Mouse (Mus musculus) hindbrain, postnatal 0 days (tissue): ENCODE data around the gene Exoc4. TPM values are rescaled to one million over a fixed set of nuclear protein-coding genes. Genes with fewer than 3 reads are reported as not detected.
A peak's percentile ranks its signal among the peaks of the same experiment; 100 is the strongest.

Experiments used
- ATAC-seq: fragments of 200-750 bp; cut with Nextera tagmentation; 2 replicates; pipeline ENCODE4 v1.8.0; 2017; ENCODE audit warnings: mild to moderate bottlenecking, moderate TSS enrichment, moderate library complexity
- DNase-seq: peaks from one replicate; pipeline ENCODE4 v3.0.0-alpha.2; 2015; ENCODE audit warnings: low spot score
- H3K27ac ChIP-seq: fragments of 300-500 bp; sonication (generic); 2 replicates; pipeline ENCODE4 v1.5.1; 2014; ENCODE audit warnings: mild to moderate bottlenecking
- H3K27me3 ChIP-seq: fragments of 300-500 bp; sonication (generic); 2 replicates; pipeline ENCODE4 v1.6.1; 2014; ENCODE audit warnings: low read length, mixed read lengths; ENCODE audit not compliant: insufficient read depth
- H3K36me3 ChIP-seq: fragments of 300-500 bp; sonication (generic); 2 replicates; pipeline ENCODE4 v1.6.1; 2014; ENCODE audit warnings: low read length, mixed read lengths; ENCODE audit not compliant: insufficient read depth
- H3K4me1 ChIP-seq: fragments of 300-500 bp; sonication (generic); 2 replicates; pipeline ENCODE4 v1.6.1; 2014; ENCODE audit warnings: antibody characterized with exemption, low read length, mixed read lengths; ENCODE audit not compliant: insufficient read depth
- H3K4me2 ChIP-seq: fragments of 300-500 bp; sonication (generic); 2 replicates; pipeline ENCODE4 v1.6.1; 2014; ENCODE audit warnings: low read depth, mild to moderate bottlenecking, low read length, moderate library complexity, mixed read lengths
- H3K4me3 ChIP-seq: fragments of 300-500 bp; sonication (generic); 2 replicates; pipeline ENCODE4 v1.5.1; 2014; ENCODE audit warnings: low read length
- H3K9ac ChIP-seq: fragments of 300-500 bp; sonication (generic); replicated peaks from 2 replicates; pipeline ENCODE4 v1.6.1; 2014; ENCODE audit warnings: mild to moderate bottlenecking, low read length, moderate library complexity, mixed read lengths
- H3K9me3 ChIP-seq: fragments of 300-500 bp; sonication (generic); 2 replicates; pipeline ENCODE4 v1.6.1; 2016; ENCODE audit warnings: low read length, mixed read lengths
- CTCF ChIP-seq: IDR thresholded peaks from 2 replicates; pipeline ENCODE4 v1.5.1; 2016; ENCODE audit warnings: antibody characterized with exemption, control low read depth, low read depth
- WGBS: fragments of 180-500 bp; shearing (Covaris S2); extraction: QIAGEN DNeasy Blood & Tissue Kit; methylation state at CpG from one replicate; pipeline ENCODE4 v1.1.7; 2014; 5-methylcytosine and 5-hydroxymethylcytosine counted together
- polyA plus RNA-seq: library from polyadenylated mRNA; unstranded; fragments of >200 nt; fragmentation: Nextera tagmentation; extraction: Ambion mirVana; gene quantifications from 2 replicates; pipeline ENCODE4 v1.2.1, GENCODE M21; 2015
- total RNA-seq: library from RNA; depleted of rRNA; stranded (reverse); fragments of >200 nt; gene quantifications from 2 replicates; pipeline ENCODE4 v1.2.3, GENCODE M21; 2014

The Exoc4 gene
- total and polyA plus RNA-seq, 2 experiments from 2014 or later = 30.0 to 70.6 TPM

- Histone ChIP-seq H3K27me3 (no peaks in the 10 kb centered on the region), H3K4me2 (no peak overlapping the region), H3K36me3 (no peaks in the 10 kb centered on the region), H3K4me3 (no peak overlapping the region), H3K9ac (no peak overlapping the region), H3K9me3 (no peaks in the 10 kb centered on the region), H3K4me1 (no peaks in the 10 kb centered on the region), H3K27ac (no peak overlapping the region)
- no peak for TF ChIP-seq CTCF
- DNase-seq = no peak
- ATAC-seq = no peak
These were observed 512.7 kb downstream of the Exoc4 start for GRCm38 (mm10) chr6:33761557-33761956.

- no peaks in the 10 kb centered on the region for H3K9me3 ChIP-seq
- no peak for DNase-seq
- H3K9ac ChIP-seq = no peak overlapping the region
- H3K27ac ChIP-seq = no peak overlapping the region
- H3K4me3 ChIP-seq = no peak overlapping the region
- no peaks in the 10 kb centered on the region for H3K27me3 ChIP-seq
- no peak for ATAC-seq
- no peak overlapping the region for H3K4me2 ChIP-seq
- no peaks in the 10 kb centered on the region for H3K36me3 ChIP-seq
- no peak for TF ChIP-seq CTCF
- 64% methylated on average over 4 of the region's 4 CpGs for WGBS
- H3K4me1 ChIP-seq = no peaks in the 10 kb centered on the region
These were observed 514.4 kb downstream of the Exoc4 start for GRCm38 (mm10) chr6:33763245-33763644.

- WGBS = 26% methylated on average over 3 of the region's 3 CpGs
- H3K36me3 ChIP-seq = no peaks in the 10 kb centered on the region
- no peak overlapping the region for H3K27ac ChIP-seq
- no peak overlapping the region for H3K4me2 ChIP-seq
- no peaks in the 10 kb centered on the region for H3K4me1 ChIP-seq
- no peak overlapping the region for H3K9ac ChIP-seq
- no peaks in the 10 kb centered on the region for H3K9me3 ChIP-seq
- TF ChIP-seq CTCF = no peak; the same call in 1 of the 2 replicates
- 0 out of 2 replicates have a peak, but pooled peaks have one; percentile 45 for ATAC-seq
- H3K4me3 ChIP-seq = no peak overlapping the region
- no peaks in the 10 kb centered on the region for H3K27me3 ChIP-seq
- DNase-seq = peak; percentile 25
These were observed 515.1 kb downstream of the Exoc4 start for GRCm38 (mm10) chr6:33763970-33764369.

- TF ChIP-seq CTCF = no peak
- Histone ChIP-seq H3K36me3 (no peaks in the 10 kb centered on the region), H3K4me3 (no peak overlapping the region), H3K27ac (no peak overlapping the region), H3K4me2 (no peak overlapping the region), H3K9me3 (no peaks in the 10 kb centered on the region), H3K27me3 (no peaks in the 10 kb centered on the region), H3K9ac (no peak overlapping the region), H3K4me1 (no peaks in the 10 kb centered on the region)
- DNase-seq = no peak
- ATAC-seq = no peak
- WGBS = 70% methylated on average over 3 of the region's 3 CpGs
These were observed 520.4 kb downstream of the Exoc4 start for GRCm38 (mm10) chr6:33769251-33769650.

GRCm38 (mm10) chr6:33770021-33770420 is 521.1 kb downstream of the Exoc4 start:
- Histone ChIP-seq H3K27me3 (no peaks in the 10 kb centered on the region), H3K4me3 (no peak overlapping the region), H3K9me3 (no peaks in the 10 kb centered on the region), H3K36me3 (no peaks in the 10 kb centered on the region), H3K4me2 (no peak overlapping the region), H3K4me1 (no peaks in the 10 kb centered on the region), H3K27ac (no peak overlapping the region), H3K9ac (no peak overlapping the region)
- ATAC-seq = no peak
- no peak for TF ChIP-seq CTCF
- 61% methylated on average over 2 of the region's 2 CpGs for WGBS
- DNase-seq = no peak

GRCm38 (mm10) chr6:33772551-33773315 is 523.8 kb downstream of the Exoc4 start:
- no peak for ATAC-seq
- no peak overlapping the region for H3K4me2 ChIP-seq
- WGBS = 62% methylated on average over 9 of the region's 9 CpGs
- no peak overlapping the region for H3K9ac ChIP-seq
- no peaks in the 10 kb centered on the region for H3K9me3 ChIP-seq
- DNase-seq = no peak
- no peaks in the 10 kb centered on the region for H3K4me1 ChIP-seq
- TF ChIP-seq CTCF = no peak
- H3K27me3 ChIP-seq = no peaks in the 10 kb centered on the region
- no peak overlapping the region for H3K27ac ChIP-seq
- no peaks in the 10 kb centered on the region for H3K36me3 ChIP-seq
- H3K4me3 ChIP-seq = no peak overlapping the region

- H3K27me3 ChIP-seq = no peaks in the 10 kb centered on the region
- H3K9ac ChIP-seq = no peak overlapping the region
- H3K36me3 ChIP-seq = no peaks in the 10 kb centered on the region
- no peaks in the 10 kb centered on the region for H3K4me1 ChIP-seq
- H3K27ac ChIP-seq = no peak overlapping the region
- TF ChIP-seq CTCF = no peak
- WGBS = 82% methylated on average over 2 of the region's 2 CpGs
- no peaks in the 10 kb centered on the region for H3K9me3 ChIP-seq
- no peak overlapping the region for H3K4me3 ChIP-seq
- DNase-seq (no peak), ATAC-seq (no peak)
- no peak overlapping the region for H3K4me2 ChIP-seq
These were observed 543.7 kb downstream of the Exoc4 start for GRCm38 (mm10) chr6:33792604-33793003.
